Mouse (Mus musculus) hindbrain, embryonic 13.5 days (tissue): Measurements from ENCODE around the gene Zbtb44. TPM values are rescaled to one million over a fixed set of nuclear protein-coding genes. Genes with fewer than 3 reads are reported as not detected.

Experiments used
- ATAC-seq: fragments of 200-750 bp; cut with Nextera tagmentation; 2 replicates; pipeline ENCODE4 v1.8.0; 2017; ENCODE audit warnings: moderate TSS enrichment; ENCODE audit not compliant: low FRiP score
- H3K27ac ChIP-seq: fragments of 300-500 bp; sonication (generic); 2 replicates; pipeline ENCODE4 v1.5.1; 2015; ENCODE audit warnings: inconsistent platforms, mild to moderate bottlenecking, moderate library complexity
- H3K27me3 ChIP-seq: fragments of 300-500 bp; sonication (generic); 2 replicates; pipeline ENCODE4 v1.6.1; 2015; ENCODE audit warnings: mild to moderate bottlenecking, inconsistent platforms
- H3K36me3 ChIP-seq: fragments of 300-500 bp; sonication (generic); 2 replicates; pipeline ENCODE4 v1.6.1; 2015; ENCODE audit warnings: mild to moderate bottlenecking, inconsistent platforms
- H3K4me1 ChIP-seq: fragments of 300-500 bp; sonication (generic); replicated peaks from 2 replicates; pipeline ENCODE4 v1.6.1; 2015; ENCODE audit warnings: inconsistent platforms
- H3K4me2 ChIP-seq: fragments of 300-500 bp; sonication (generic); 2 replicates; pipeline ENCODE4 v1.6.1; 2015; ENCODE audit warnings: inconsistent platforms, mild to moderate bottlenecking, moderate library complexity
- H3K4me3 ChIP-seq: fragments of 300-500 bp; sonication (generic); 2 replicates; pipeline ENCODE4 v1.5.1; 2015; ENCODE audit warnings: mild to moderate bottlenecking, inconsistent platforms
- H3K9ac ChIP-seq: fragments of 300-500 bp; sonication (generic); 2 replicates; pipeline ENCODE4 v1.6.1; 2015; ENCODE audit warnings: mild to moderate bottlenecking, inconsistent platforms
- H3K9me3 ChIP-seq: fragments of 300-500 bp; sonication (generic); 2 replicates; pipeline ENCODE4 v1.6.1; 2016; ENCODE audit warnings: inconsistent platforms
- WGBS: fragments of 180-500 bp; shearing (Covaris S2); methylation state at CpG from one replicate; pipeline ENCODE4 v1.1.7; 2015; 5-methylcytosine and 5-hydroxymethylcytosine counted together
- polyA plus RNA-seq: library from polyadenylated mRNA; unstranded; fragments of >200 nt; fragmentation: Nextera tagmentation; extraction: Ambion mirVana; gene quantifications from 2 replicates; pipeline ENCODE4 v1.2.1, GENCODE M21; 2015

Zbtb44 gene
- polyA plus RNA-seq, 1 experiment from 2014 or later, result 4.1 TPM

DNA sequence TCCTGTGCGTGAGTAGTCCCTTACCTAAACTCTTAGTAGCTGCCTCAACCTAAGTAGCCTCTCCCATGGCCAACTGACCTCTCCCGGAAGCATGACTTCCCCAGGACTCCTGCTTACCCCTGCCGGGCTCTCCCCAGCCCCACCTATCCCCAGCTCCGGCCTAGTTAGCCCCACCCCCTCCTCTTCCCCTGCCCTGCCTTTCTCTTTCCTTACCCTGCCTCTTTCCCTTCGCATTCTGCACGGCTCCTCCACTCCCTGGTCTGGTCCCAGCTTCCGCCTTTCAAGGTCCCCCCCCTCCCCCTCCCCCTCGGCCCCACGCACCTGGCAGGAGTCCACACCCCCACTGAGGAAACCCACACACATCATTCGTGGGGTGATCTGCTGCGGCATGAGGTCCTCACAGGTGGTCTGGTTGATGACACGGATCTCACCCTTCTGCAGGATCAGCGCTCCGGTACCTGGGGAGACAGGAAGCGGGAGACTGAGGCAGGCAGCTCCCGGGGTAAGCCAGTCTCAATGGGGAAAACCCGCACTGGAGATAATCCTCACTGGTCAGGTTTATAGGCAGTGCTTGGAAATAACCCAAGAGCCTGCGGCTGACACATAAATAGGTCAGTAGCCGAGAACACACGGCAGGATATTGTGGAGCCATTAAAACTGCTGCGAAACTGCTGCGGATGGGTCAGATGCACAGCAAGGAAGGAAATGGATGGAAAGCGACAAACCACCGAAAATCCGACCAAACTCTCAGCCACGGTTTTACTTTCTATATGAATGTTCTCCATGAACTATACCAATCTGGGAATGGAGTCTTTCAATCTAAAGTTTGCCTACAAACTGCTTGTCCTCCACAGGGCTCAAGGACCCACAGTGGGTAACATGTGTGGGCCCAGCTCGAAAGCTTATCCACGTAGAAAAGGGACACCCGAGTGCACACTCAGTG lies 59.9 kb downstream of the Zbtb44 start:
- no peak for ATAC-seq
- no peak overlapping the region for H3K4me3 ChIP-seq
- WGBS, result 77% methylated on average over 29 of the region's 29 CpGs
- no peak overlapping the region for H3K27ac ChIP-seq
- H3K27me3 ChIP-seq, result peaks cover 4% of the 10 kb centered on the region; the same call in 1 of the 2 replicates
- no peaks in the 10 kb centered on the region for H3K36me3 ChIP-seq
- no peaks in the 10 kb centered on the region for H3K9me3 ChIP-seq
- H3K9ac ChIP-seq, result no peak overlapping the region
- 0 out of 2 replicates have a peak, but pooled peaks cover 2% of the 10 kb centered on the region for H3K4me1 ChIP-seq
- H3K4me2 ChIP-seq, result no peak overlapping the region

- Histone ChIP-seq H3K9me3 (no peaks in the 10 kb centered on the region), H3K27me3 (peaks cover 4% of the 10 kb centered on the region; the same call in 1 of the 2 replicates), H3K4me2 (no peak overlapping the region), H3K27ac (no peak overlapping the region), H3K9ac (no peak overlapping the region), H3K4me3 (no peak overlapping the region), H3K36me3 (no peaks in the 10 kb centered on the region), H3K4me1 (0 out of 2 replicates have a peak, but pooled peaks cover 2% of the 10 kb centered on the region)
- 96% methylated on average over 10 of the region's 10 CpGs for WGBS
- ATAC-seq, result no peak
Measured at GRCm38 (mm10) chr9:31091162-31091581, 60.7 kb downstream of the Zbtb44 start.

DNA sequence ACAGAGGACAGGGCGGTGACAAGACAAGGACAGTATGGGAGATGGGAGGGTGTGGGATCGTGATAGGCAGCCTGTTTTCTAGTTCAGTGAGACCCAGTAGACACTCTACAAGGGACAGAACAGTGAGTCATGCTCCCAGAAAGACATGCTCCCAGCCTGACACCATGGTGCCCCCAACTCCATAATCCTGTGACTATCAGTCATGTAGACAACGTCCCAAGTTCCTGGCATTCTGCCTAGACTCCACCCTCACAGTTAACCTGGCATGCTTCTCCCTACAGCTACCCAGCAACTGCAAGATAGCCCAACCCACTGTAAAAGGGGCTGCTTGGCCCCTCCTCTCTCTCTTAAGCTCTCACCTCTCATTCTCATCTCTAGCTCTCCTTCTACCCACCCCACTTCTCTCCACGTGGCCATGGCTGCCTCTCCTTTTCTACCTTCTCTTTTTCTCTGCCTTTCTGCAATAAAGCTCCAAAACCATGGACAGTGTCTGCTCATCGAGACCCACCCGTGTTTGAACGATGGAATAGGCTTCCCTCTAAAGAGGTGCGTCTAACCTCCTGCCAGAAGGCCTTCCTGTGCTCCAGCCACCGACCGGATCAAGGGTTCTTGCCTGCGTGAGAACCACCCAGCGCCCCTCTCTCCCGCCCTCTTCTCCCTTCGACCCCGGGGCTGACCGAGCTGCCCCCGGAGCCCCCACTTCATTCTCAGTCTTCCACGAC lies 61.8 kb downstream of the Zbtb44 start:
- H3K4me2 ChIP-seq, result no peak overlapping the region
- WGBS, result 94% methylated on average over 18 of the region's 18 CpGs
- H3K9me3 ChIP-seq, result no peaks in the 10 kb centered on the region
- H3K4me1 ChIP-seq, result no peaks in the 10 kb centered on the region
- H3K36me3 ChIP-seq, result no peaks in the 10 kb centered on the region
- no peak overlapping the region for H3K9ac ChIP-seq
- ATAC-seq, result no peak
- no peak overlapping the region for H3K27ac ChIP-seq
- peaks cover under 1% of the 10 kb centered on the region; the same call in 1 of the 2 replicates for H3K27me3 ChIP-seq
- H3K4me3 ChIP-seq, result no peak overlapping the region

GRCm38 (mm10) chr9:31092833-31093195 lies 62.4 kb downstream of the Zbtb44 start:
- no peaks in the 10 kb centered on the region for H3K27me3 ChIP-seq
- H3K36me3 ChIP-seq, result no peaks in the 10 kb centered on the region
- H3K4me1 ChIP-seq, result no peaks in the 10 kb centered on the region
- no peaks in the 10 kb centered on the region for H3K9me3 ChIP-seq
- H3K4me3 ChIP-seq, result no peak overlapping the region
- WGBS, result 93% methylated on average over 10 of the region's 10 CpGs
- ATAC-seq, result no peak
- no peak overlapping the region for H3K4me2 ChIP-seq
- no peak overlapping the region for H3K27ac ChIP-seq
- H3K9ac ChIP-seq, result no peak overlapping the region

GRCm38 (mm10) chr9:31097088-31098082 lies 66.9 kb downstream of the Zbtb44 start:
- ATAC-seq, result no peak
- no peaks in the 10 kb centered on the region for H3K36me3 ChIP-seq
- H3K4me2 ChIP-seq, result no peak overlapping the region
- WGBS, result 81% methylated on average over 20 of the region's 20 CpGs
- H3K9ac ChIP-seq, result no peak overlapping the region
- H3K4me1 ChIP-seq, result no peaks in the 10 kb centered on the region
- no peak overlapping the region for H3K4me3 ChIP-seq
- no peaks in the 10 kb centered on the region for H3K27me3 ChIP-seq
- H3K27ac ChIP-seq, result no peak overlapping the region
- H3K9me3 ChIP-seq, result no peaks in the 10 kb centered on the region

- no peak overlapping the region for H3K4me3 ChIP-seq
- no peaks in the 10 kb centered on the region for H3K27me3 ChIP-seq
- H3K9me3 ChIP-seq, result no peaks in the 10 kb centered on the region
- no peak overlapping the region for H3K27ac ChIP-seq
- no peaks in the 10 kb centered on the region for H3K36me3 ChIP-seq
- no peaks in the 10 kb centered on the region for H3K4me1 ChIP-seq
- no peak overlapping the region for H3K9ac ChIP-seq
- no peak overlapping the region for H3K4me2 ChIP-seq
- 78% methylated on average over 6 of the region's 6 CpGs for WGBS
- ATAC-seq, result no peak
Measured at GRCm38 (mm10) chr9:31098118-31098517, 67.7 kb downstream of the Zbtb44 start.

DNA sequence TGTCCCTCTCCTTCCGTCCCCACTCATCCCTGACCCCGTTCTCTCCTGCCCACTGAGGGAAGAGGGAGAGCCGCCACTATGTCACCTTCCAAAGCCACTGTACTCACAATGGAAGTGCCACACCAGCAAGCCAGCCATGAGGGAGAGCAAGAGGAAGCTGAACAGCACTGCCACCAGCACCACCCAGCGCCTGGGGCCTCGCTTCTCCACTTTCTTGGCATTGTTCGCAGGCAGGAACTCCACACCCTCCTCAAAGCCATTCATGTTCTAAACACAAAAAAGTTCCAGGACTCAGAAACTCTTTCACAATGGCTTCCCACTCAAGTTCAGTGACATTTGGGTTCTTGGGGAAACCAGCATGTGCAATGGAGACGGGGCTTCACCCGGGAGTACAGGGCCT lies 78.0 kb downstream of the Zbtb44 start:
- no peak for ATAC-seq
- no peak overlapping the region for H3K4me3 ChIP-seq
- no peak overlapping the region for H3K27ac ChIP-seq
- H3K4me1 ChIP-seq, result no peaks in the 10 kb centered on the region
- H3K36me3 ChIP-seq, result no peaks in the 10 kb centered on the region
- 89% methylated on average over 8 of the region's 8 CpGs for WGBS
- no peaks in the 10 kb centered on the region for H3K27me3 ChIP-seq
- no peaks in the 10 kb centered on the region for H3K9me3 ChIP-seq
- no peak overlapping the region for H3K9ac ChIP-seq
- no peak overlapping the region for H3K4me2 ChIP-seq

DNA sequence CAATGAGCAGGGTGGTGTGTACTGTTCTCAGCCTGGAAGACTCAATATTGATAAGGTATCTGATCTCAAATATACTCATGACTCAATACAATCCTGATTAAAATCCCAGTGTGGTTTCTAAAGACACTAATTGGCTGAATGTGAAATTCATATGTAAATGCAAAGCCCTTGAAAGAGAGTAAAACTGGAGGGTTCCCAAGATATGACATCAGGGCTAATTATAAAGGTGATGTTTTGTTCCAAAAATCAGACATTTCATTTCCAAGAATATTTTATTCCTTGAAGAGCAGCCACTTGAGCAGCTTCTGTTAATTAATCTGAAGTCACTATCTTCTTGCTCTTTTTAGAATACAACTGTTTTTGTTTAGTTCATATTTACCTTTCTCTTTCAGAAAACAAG lies 85.1 kb downstream of the Zbtb44 start:
- no peaks in the 10 kb centered on the region for H3K36me3 ChIP-seq
- no peak overlapping the region for H3K4me2 ChIP-seq
- no peak overlapping the region for H3K9ac ChIP-seq
- no peak overlapping the region for H3K4me3 ChIP-seq
- no peak for ATAC-seq
- H3K27me3 ChIP-seq, result no peaks in the 10 kb centered on the region
- no peaks in the 10 kb centered on the region for H3K4me1 ChIP-seq
- H3K9me3 ChIP-seq, result no peaks in the 10 kb centered on the region
- H3K27ac ChIP-seq, result no peak overlapping the region

DNA sequence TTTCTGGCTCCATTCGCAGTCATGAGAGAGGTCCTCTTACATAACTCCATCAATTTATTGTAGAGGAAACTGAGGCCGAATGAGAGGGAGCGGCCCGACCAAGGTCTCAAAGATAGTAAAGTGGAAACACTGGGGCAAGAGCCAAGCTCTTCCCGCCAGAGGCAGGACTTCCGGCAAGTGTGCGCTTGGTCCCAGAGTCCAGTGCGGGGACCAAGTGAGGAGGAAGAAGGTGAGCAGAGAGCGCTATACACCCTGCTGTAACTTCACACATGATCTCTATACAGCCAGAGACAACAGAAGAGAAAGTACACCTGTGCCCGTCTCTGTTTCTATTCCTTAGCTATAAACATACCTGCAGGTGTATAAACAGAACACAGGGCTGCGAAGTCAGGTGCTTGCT lies 86.6 kb downstream of the Zbtb44 start:
- Histone ChIP-seq H3K27me3 (no peaks in the 10 kb centered on the region), H3K36me3 (no peaks in the 10 kb centered on the region), H3K4me2 (no peak overlapping the region), H3K9ac (no peak overlapping the region), H3K27ac (no peak overlapping the region), H3K4me1 (no peaks in the 10 kb centered on the region), H3K4me3 (no peak overlapping the region), H3K9me3 (no peaks in the 10 kb centered on the region)
- no peak for ATAC-seq
- WGBS, result 95% methylated on average over 11 of the region's 11 CpGs

DNA sequence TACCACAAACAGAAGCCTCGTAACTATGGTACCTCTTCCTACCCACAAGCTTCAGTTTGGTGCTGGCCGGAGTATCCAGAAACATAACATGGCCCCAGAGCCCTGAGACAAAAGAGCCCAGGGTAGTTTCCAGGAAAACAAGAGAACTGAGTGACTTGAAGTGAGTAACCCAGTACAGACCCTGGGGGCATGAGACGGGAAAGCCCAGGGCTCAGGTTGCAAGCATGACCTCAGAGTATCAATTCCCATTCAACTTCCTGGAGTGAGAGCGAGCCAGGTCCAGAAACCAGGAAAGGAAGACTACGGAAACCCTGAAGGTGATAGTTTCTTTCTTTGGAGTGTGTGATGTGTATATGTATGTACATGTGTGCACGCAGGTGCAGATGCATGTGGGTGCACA lies 87.0 kb downstream of the Zbtb44 start:
- no peaks in the 10 kb centered on the region for H3K27me3 ChIP-seq
- no peak overlapping the region for H3K4me2 ChIP-seq
- ATAC-seq, result no peak
- no peak overlapping the region for H3K4me3 ChIP-seq
- no peak overlapping the region for H3K9ac ChIP-seq
- no peaks in the 10 kb centered on the region for H3K9me3 ChIP-seq
- H3K36me3 ChIP-seq, result no peaks in the 10 kb centered on the region
- peaks cover 3% of the 10 kb centered on the region; the same call in 1 of the 2 replicates for H3K4me1 ChIP-seq
- no peak overlapping the region for H3K27ac ChIP-seq
- 89% methylated on average over 6 of the region's 6 CpGs for WGBS

DNA sequence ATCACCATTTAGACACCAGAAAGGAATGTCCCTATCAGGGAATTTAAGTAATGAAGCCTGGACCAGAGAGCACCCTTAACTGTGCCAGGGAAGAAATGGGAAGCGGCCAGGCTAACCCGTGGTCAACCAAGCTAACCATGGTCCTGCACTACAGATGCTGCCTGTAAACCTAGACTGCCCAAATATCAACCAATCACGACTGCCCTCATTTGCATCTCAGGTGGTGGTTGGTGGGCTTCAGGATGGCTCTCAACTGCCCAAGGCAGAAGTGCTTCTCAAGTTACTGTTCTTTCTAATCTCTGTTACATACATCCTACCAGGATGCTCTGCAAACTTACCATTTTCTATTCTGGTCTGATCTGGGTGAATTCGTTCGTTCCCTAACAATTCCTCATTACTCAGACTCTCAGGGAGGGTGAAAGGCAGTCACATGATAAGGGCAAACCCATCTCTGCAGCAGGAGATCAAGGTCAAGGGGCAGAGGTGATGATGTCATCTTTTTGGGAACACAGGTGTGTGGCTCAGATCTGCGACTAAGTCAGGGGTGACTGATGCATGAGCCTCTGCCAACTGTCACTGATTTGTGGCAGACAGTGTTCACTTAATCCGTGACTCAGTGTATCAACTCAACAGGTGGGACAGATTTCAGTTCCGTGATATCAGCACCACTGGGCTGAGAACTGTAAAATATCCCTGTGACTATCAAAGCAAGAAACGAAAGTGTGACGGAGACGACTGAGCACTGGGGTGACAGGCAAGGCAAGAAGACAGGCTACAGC lies 88.3 kb downstream of the Zbtb44 start:
- H3K9ac ChIP-seq, result no peak overlapping the region
- no peaks in the 10 kb centered on the region for H3K9me3 ChIP-seq
- no peak overlapping the region for H3K4me2 ChIP-seq
- no peaks in the 10 kb centered on the region for H3K27me3 ChIP-seq
- H3K27ac ChIP-seq, result no peak overlapping the region
- H3K4me1 ChIP-seq, result peaks cover 5% of the 10 kb centered on the region; the same call in 1 of the 2 replicates
- WGBS, result 43% methylated on average over 11 of the region's 11 CpGs
- no peak overlapping the region for H3K4me3 ChIP-seq
- no peaks in the 10 kb centered on the region for H3K36me3 ChIP-seq
- no peak for ATAC-seq
